Mouse (Mus musculus) liver, postnatal 0 days (tissue): ENCODE data around the gene Rab10.

Experiments used
- CTCF ChIP-seq: sonication (generic); IDR thresholded peaks from 2 replicates; pipeline ENCODE4 v1.5.1; 2016; ENCODE audit warnings: antibody characterized with exemption, low read depth
- EP300 ChIP-seq: IDR thresholded peaks from 2 replicates; pipeline ENCODE4 v1.6.1; 2016; ENCODE audit warnings: antibody characterized with exemption, low read depth, mild to moderate bottlenecking

DNA sequence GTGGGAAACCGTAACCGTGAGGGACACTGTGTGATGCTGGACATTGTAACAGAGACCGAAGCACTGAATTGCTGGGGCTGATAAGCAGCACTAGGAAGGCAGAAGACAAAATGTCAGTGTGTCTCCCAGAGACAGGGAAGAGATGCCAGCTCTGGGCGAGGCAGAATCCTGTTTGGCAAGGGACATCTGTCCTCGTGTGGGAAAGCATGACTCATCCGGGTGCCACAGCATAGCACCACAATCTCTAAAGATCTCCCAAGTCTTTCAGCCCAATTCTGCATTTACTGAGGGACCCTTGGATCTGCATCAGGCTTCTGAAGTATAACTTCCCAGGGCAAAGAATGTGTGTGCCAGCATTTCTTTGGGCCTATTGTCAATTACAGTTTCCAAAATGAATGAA lies 13.5 kb upstream of the Rab10 start:
- no peak for TF ChIP-seq CTCF
- TF ChIP-seq EP300 = no peak
